Mouse (Mus musculus) olfactory bulb, adult 2 months (tissue): ENCODE data around the gene Pithd1. TPM values are rescaled to one million over a fixed set of nuclear protein-coding genes. Genes with fewer than 3 reads are reported as not detected.

Experiments used
- H3K27ac ChIP-seq: fragments of 200-500 bp; 2 replicates; pipeline ENCODE4 v1.5.1; 2012; ENCODE audit warnings: low read depth, low read length; ENCODE audit not compliant: insufficient read depth
- H3K4me1 ChIP-seq: fragments of 200-500 bp; 2 replicates; pipeline ENCODE4 v1.6.1; 2012; ENCODE audit warnings: low read length; ENCODE audit not compliant: control insufficient read depth, insufficient read depth
- H3K4me3 ChIP-seq: fragments of 200-500 bp; 2 replicates; pipeline ENCODE4 v1.5.1; 2012; ENCODE audit warnings: mild to moderate bottlenecking, low read depth, low read length, moderate library complexity; ENCODE audit not compliant: insufficient read depth
- CTCF ChIP-seq: fragments of 200-500 bp; IDR thresholded peaks from 2 replicates; pipeline ENCODE4 v1.5.1; 2012; ENCODE audit warnings: low read depth, mild to moderate bottlenecking, low read length, moderate library complexity; ENCODE audit not compliant: insufficient read depth
- POLR2A ChIP-seq: fragments of 200-500 bp; IDR thresholded peaks from 2 replicates; pipeline ENCODE4 v1.6.1; 2012; ENCODE audit warnings: mild to moderate bottlenecking, low read depth, low read length, moderate library complexity; ENCODE audit not compliant: insufficient read depth
- WGBS: fragments of 180-500 bp; shearing (Covaris S2); methylation state at CpG from one replicate; pipeline ENCODE4 v1.1.7; 2018; 5-methylcytosine and 5-hydroxymethylcytosine counted together
- polyA plus RNA-seq: library from polyadenylated mRNA; stranded (reverse); fragments of >200 nt; gene quantifications from 2 replicates; pipeline ENCODE4 v1.2.4, GENCODE M21; 2012; ENCODE audit warnings: low replicate concordance; ENCODE audit not compliant: missing spikeins, insufficient read depth, insufficient read length

Gene Pithd1
- polyA plus RNA-seq, 1 experiment: 351 TPM

DNA sequence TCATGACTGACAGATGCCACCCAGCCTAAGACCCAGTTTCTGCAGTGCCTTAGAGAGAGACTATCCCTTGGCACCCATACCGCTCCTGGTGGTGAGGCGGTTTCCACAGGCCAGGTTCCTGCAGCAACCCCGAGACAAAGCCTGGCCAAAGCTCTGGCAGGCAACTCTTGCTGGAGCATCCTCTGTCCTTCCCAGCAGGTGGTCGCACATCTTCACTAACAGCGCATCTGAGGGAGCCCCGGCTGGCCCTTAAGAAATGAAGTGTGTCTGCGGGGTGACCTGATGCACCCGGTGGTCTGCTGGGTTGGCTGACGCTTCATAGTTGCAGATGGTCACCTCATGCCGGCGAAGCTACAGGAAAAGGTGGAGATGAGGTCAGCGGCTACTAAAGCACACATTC is 10.9 kb downstream of the Pithd1 start:
- 94% methylated on average over 12 of the region's 12 CpGs for WGBS
- TF ChIP-seq CTCF (no peak), POLR2A (no peak)
- no peak overlapping the region for H3K27ac ChIP-seq
- peaks cover 8% of the 10 kb centered on the region for H3K4me1 ChIP-seq
- no peak overlapping the region for H3K4me3 ChIP-seq

DNA sequence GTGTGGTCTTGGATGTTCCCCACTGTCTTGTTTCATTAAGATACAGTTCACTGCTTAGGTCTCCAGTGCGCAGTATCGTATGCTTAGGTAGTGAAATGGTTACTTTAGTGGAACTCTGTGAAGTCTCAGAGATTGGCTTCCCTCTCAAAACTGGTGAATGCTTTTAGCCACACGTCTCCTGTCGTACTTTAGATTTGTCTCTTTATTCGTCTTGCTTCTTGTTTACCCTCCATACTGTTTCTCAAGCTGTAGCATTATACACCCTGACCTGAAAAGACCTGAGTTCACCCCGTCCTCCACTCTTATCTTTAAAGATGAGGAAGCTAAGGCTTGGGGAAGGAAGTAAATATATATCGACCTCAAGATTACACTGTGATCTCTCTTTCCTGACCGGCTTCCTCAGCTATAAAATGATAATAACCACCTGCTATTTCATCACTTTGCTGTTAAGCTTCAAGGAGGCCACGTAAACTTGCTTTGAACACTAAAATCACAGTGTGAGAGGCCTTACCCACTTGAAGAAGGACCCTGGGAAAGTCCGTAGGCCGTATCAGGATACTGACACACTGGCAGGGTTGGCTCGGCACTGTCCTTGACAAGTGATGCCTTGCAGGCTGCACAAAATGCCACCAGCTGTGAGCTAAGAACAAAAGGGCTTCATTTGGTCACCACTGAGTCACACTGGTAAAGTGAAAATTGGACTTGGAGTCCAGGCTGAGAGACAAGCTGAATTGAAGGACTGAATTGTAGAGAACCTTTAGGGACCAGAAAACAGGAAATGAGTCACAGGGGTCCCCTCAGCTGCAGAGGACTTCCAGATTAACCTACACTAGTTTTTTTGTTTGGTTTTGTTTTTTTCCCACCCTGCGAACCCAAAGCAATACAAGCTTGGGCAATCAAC is 13.9 kb downstream of the Pithd1 start:
- TF ChIP-seq POLR2A (no peak), CTCF (no peak)
- Histone ChIP-seq H3K4me3 (peak overlapping the region; percentile 84), H3K27ac (peak overlapping the region; percentile 64), H3K4me1 (peaks cover 20% of the 10 kb centered on the region)
- 45% methylated on average over 13 of the region's 13 CpGs for WGBS

DNA sequence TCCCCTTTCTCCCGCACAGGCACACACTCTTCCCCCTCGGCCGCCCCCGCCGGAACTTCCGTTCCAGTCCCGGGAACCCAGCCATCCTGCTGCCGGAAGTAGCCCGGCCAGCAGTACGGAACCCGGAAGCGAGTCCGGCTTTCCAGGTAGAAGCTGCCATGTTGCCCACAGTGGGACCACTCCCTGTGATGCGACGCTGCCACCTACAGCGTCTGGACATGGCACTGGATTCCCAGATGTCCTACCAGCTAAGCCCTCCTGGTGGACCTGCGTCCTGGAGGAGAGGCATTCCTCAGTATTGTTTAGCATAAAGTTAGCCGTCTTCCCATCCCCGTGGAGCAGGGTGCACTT is 14.5 kb downstream of the Pithd1 start, which contains the start of gene Lypla2:
Gene Lypla2 (minus strand): TSS at position 71 of the 351 bp plus-strand sequence.
- Histone ChIP-seq H3K4me3 (peak within 1 kb of the TSS; percentile 84), H3K27ac (peak within 1 kb of the TSS; percentile 64), H3K4me1 (peaks cover 20% of the 10 kb centered on the region)
- 1% methylated on average over 19 of the region's 19 CpGs for WGBS
- TF ChIP-seq CTCF (no peak), POLR2A (peak; percentile 76; the same call in 1 of the 2 replicates)

DNA sequence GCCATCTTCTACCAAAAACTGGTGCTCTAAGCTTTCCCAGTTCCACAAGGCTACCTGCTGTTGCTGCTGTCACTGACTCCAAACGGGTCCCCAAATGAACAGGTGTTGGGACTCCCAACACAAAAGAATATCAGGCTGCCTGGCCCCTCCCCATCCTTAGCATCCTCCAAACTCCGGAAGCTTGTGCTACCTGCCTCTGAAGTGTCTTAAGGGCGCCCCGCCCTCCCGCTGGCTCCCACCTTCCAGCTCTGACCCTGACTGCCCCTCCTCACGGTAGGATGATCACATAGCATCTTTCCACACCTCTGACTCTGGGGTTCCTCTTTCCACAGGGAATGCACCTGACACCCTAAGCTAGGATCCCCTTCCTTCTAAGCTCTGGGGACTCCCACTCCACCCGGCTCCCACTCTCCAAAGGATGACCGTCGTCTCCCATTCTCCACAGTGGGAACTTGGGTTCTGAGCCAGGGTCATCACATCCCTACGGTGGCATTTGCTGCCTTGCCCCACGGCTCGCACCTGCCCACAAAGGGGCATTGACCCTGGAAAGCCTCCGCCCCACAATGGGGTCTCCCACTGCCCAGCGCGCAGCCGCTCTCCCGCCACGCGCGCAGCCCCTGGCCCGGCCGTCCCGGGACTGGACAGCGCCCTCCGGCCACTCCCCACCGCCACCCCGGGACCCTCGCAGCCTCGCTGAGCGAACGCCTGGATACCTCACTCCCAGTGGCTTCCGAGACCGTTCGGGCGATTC is 15.1 kb downstream of the Pithd1 start:
- Histone ChIP-seq H3K4me3 (peak overlapping the region; percentile 84), H3K4me1 (peaks cover 20% of the 10 kb centered on the region), H3K27ac (no peak overlapping the region)
- TF ChIP-seq POLR2A: no peak; the same call in 1 of the 2 replicates
- no peak for TF ChIP-seq CTCF
- 1% methylated on average over 35 of the region's 35 CpGs for WGBS

DNA sequence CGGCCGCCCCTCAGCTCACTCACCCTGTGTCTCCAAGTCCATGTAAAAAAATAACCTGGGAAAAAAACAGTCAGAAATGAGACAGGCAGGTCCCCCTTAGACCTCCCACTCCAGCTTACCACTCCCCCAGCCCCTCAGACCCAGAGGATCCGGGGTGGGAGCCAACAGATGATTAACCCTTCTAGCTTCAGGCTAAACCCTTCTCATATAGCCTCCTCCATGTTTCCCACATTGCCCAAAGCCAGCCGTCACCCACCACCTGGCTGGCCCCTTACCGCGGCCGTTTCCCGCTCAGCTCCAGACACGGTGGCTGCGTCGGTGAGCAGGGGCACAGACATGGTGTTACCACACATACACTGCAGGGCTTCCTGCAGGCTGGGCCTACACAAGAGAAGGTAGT is 16.5 kb downstream of the Pithd1 start:
- Histone ChIP-seq H3K27ac (no peak overlapping the region), H3K4me3 (no peak overlapping the region), H3K4me1 (peaks cover 20% of the 10 kb centered on the region)
- WGBS: 84% methylated on average over 11 of the region's 11 CpGs
- TF ChIP-seq CTCF: no peak
- TF ChIP-seq POLR2A: no peak

DNA sequence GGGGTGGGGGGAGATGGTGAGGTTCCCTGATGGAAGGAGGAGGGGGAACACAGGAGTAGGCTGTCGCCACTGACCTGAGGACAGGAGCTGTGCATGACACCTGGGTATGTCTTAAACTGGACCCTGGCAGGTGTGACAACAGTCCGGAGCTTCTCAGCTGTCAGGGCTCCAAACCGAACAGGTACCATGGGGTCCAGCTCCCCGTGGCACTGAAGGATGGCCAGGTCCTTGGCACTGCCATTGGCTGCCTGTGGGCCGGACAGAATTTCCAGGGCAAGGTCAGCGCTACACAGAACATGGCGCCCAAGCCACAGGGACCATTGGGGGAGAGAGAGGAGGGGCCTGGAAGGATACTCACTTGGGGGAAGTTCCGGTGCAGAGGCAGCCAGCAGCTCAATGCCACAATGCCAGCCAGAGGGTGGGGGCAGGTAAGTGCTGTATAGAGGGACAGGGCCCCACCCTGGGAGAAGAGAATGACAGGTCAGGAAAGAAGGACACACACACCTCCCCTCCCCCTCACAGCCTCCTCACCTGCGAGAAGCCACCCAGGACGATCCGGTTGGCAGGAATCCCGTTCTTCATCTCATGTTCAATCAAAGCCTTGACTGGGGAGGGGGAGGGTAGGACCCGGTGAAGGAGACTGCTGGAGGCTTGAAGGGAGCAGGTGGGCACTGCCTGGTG is 17.9 kb downstream of the Pithd1 start:
- Histone ChIP-seq H3K27ac (no peak overlapping the region), H3K4me1 (peaks cover 30% of the 10 kb centered on the region), H3K4me3 (no peak overlapping the region)
- TF ChIP-seq POLR2A: 0 out of 2 replicates have a peak, but pooled peaks have one; percentile 18
- TF ChIP-seq CTCF: no peak
- 88% methylated on average over 13 of the region's 13 CpGs for WGBS

DNA sequence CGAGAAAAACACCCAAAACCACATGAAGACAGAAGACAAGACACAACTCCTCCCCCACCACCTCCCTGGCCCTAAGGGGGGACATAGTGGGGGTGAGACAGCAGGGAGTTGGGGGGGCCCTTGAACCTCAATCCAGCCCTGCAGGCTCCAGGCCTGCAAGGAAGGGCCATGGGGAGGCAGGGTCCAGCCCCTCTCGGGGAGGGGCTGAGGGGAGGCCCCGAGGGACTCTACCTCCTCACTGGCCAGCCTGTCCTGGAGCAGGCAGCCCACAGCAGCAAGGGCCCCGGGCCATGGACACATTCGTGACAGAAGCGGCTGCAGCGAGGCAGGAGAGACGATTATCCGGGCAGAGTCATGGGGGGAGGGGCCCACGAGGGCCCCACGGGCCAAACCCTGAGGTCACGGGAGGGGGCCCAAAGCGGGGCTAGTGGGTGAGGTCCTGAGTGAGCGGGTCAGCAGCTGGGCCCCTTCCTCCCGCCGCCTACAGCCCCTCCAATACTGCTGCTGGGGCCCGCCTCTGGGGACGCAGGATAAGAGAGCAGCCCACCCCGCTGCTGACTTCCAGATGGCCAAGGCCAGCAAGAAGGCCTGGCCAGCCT is 18.7 kb downstream of the Pithd1 start:
- TF ChIP-seq POLR2A (no peak), CTCF (no peak)
- no peak overlapping the region for H3K4me3 ChIP-seq
- H3K4me1 ChIP-seq: peaks cover 33% of the 10 kb centered on the region
- H3K27ac ChIP-seq: no peak overlapping the region
- WGBS: 78% methylated on average over 19 of the region's 19 CpGs

DNA sequence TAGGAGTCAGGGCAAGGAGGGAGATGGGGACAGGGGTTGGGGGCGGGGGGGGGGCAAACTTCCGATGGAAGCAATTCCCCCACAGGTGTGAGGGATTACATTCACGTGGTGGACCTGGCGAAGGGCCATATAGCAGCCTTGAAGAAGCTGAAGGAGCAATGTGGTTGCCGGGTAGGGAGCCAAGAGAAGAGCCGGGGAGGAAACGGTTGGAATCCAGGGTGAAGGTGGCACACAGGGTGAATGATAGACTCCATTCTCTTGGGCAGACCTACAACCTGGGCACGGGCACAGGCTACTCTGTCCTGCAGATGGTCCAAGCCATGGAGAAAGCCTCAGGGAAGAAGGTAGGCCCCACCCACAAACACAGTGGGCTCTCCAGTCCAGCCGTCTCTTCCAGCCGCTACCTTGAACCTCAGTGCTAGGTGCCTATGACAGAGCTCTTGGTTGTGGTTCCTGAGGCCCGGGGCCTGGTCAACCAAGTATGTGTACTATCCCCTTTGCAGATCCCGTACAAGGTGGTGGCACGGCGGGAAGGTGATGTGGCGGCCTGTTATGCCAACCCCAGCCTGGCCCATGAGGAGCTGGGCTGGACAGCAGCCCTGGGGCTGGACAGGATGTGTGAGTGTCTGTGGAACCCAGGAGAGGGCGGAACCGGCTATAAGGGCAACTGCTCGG is 19.8 kb downstream of the Pithd1 start:
- WGBS: 89% methylated on average over 18 of the region's 18 CpGs
- Histone ChIP-seq H3K27ac (no peak overlapping the region), H3K4me3 (no peak overlapping the region), H3K4me1 (peaks cover 33% of the 10 kb centered on the region)
- TF ChIP-seq POLR2A: no peak
- no peak for TF ChIP-seq CTCF
